Mouse (Mus musculus) heart, postnatal 4 days (tissue): ENCODE data around the gene Slc2a5. TPM values are rescaled to one million over a fixed set of nuclear protein-coding genes. Genes with fewer than 3 reads are reported as not detected.

Experiments used
- DNase-seq: peaks from one replicate; pipeline ENCODE4 v3.0.0; 2021
- total RNA-seq, 2 experiments: library from RNA; stranded (reverse); gene quantifications; 2 replicates each; pipeline ENCODE4 v1.2.3; 2021

The Slc2a5 gene
- total RNA-seq, 2 experiments from 2014 or later, result 0.36 to 0.61 TPM

GRCm38 (mm10) chr4:150105671-150106070 is 13.4 kb upstream of the Slc2a5 start:
- no peak for DNase-seq

GRCm38 (mm10) chr4:150106637-150107036 is 12.4 kb upstream of the Slc2a5 start:
- no peak for DNase-seq

GRCm38 (mm10) chr4:150109636-150110035 is 9.4 kb upstream of the Slc2a5 start:
- no peak for DNase-seq

GRCm38 (mm10) chr4:150110373-150110772 is 8.7 kb upstream of the Slc2a5 start:
- no peak for DNase-seq

- DNase-seq, result peak; percentile 72
Observed at GRCm38 (mm10) chr4:150112867-150113266, 6.2 kb upstream of the Slc2a5 start.

GRCm38 (mm10) chr4:150114505-150115061 is 4.5 kb upstream of the Slc2a5 start:
- no peak for DNase-seq

DNA sequence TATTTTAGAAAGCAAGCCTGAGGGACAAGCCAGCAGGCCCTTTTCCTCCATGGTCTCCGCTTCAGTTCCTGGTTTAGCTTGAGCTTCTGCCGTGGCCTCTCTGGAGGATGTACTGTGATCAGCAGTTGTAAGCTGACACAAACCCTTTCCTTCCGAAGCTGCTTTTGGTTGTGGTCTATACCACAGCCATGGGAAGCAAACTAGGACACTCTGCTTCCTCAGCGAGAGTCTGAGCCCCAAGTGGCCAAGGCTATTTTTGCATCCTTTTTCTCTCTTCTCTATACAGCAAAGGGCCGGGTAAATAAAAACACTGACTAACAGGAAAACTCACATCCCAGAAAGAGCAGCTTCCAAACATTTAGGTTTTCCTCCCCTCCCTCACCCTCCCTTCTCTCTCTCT is 1.8 kb upstream of the Slc2a5 start:
- DNase-seq, result no peak

GRCm38 (mm10) chr4:150118163-150118562 is 920 bp upstream of the Slc2a5 start:
- DNase-seq, result no peak

DNA sequence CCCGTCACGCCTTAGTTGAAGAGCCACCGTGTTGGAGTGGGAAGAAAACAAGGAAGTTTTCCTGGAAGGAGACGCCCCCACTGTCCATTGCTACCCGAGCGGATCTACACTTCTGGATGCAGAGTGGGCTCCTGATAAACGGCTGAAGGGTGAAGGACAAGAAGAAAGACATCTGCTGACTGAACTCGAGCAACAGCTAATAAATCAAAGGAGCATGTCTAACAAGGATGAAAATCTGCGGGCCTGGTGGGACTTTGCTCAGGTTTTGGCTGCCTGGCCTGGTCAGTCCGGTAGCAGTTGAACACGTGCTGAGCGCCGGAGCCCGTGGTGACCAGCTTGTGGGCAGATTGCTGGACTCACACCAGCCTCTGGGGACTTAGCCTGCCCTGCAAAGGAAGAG is 557 bp downstream of the Slc2a5 start:
- no peak for DNase-seq

DNA sequence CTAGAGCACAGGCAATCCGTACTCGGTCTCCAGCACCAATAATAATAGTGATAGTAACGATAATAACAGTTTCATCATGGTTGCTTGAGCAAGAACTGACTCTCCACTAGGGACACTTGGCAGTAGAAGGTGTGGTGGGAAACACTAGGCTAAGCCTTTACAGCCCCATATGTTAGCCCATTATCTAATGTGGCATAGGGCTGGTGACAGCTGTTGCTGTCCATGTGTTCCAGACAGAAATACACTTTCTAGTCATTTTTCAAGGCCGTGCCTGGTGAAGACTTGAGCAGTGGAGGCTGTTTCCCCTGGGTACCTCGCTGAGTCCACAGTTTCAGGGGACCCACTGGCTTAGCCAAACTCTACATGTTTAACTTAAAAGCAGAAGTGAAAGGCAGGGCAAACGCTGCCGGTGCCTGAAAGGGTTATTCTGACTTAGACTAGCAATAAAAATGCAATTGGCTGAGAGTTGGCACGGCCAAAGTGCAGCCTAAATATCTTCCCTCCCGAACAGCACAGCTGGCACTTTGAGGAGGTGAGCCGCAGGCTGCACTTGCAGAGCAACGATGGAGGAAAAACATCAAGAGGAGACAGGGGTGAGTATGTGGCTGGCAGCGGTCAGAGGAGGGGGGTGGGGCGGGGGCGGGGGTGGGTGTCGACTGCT is 1.2 kb downstream of the Slc2a5 start:
- no peak for DNase-seq

- DNase-seq, result no peak
Observed at GRCm38 (mm10) chr4:150121430-150121829, 2.3 kb downstream of the Slc2a5 start.

- no peak for DNase-seq
Observed at GRCm38 (mm10) chr4:150122476-150122875, 3.4 kb downstream of the Slc2a5 start.

GRCm38 (mm10) chr4:150126373-150126772 is 7.3 kb downstream of the Slc2a5 start:
- no peak for DNase-seq

DNA sequence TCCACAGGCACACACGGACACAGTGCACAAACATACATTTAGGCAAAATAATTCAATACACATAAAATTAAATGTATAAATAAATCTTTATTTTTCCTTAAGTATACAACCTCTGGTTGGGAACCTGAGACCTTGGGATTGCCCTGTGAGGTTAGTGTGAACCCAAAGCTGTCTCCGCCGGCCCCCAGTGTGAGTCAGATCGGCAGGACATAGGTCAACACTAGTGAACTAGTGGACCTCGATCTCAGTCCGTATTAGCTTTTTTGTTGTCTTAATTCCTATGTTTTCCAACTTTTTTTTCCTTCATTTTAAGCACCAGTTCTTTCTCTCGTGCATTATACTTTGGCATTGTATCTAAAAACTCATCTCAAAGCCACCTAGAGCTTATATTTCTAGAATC is 8.8 kb downstream of the Slc2a5 start:
- no peak for DNase-seq

GRCm38 (mm10) chr4:150128571-150128970 is 9.5 kb downstream of the Slc2a5 start:
- no peak for DNase-seq

DNA sequence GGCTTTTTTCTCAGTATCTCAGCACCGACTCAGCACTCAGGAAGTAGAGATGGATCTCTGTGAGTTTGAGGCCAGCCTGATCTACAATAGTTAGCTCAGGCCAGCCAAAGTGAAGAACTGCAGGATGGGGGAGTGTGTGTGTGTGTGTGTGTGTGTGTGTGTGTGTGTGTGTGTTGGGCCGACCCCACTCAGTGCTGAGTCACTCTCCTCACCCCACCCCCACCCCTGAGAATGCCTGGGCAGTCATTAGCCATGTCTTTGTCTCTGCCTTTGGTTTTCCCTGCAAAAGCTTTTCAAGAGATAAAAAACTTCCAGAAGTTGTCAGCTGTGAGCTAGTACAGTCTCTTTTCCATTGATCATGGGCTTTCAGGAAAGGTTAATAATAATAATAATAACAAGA is 11.6 kb downstream of the Slc2a5 start:
- DNase-seq, result no peak

DNA sequence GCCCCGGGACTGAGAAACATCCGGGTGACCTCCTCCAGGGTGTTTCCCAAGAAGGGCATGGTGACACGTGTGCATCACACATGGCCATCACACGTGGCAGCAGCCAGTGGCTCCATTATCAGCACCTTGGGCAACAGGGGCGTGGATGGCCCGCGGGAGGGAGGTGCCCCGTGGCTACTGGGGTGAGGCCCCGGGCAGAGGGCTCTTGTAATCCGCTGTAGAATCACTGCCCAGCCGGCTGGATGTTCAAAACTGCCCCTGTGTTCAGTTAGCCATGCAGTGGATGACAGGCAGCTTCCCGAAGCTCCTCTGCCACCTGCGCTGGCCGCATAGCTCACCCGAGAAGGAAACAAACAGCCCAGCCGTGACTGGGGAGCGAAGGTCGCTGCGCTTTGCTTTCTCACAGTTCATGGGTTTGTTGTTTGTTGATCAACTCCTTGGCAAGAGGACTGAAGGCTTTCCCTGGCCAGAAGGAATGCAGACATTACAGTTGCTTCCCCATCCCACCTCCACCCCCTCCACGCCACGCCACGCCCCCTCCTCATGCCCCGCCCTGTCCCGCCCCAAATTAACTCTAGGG is 13.7 kb downstream of the Slc2a5 start:
- peak; percentile 23 for DNase-seq

DNA sequence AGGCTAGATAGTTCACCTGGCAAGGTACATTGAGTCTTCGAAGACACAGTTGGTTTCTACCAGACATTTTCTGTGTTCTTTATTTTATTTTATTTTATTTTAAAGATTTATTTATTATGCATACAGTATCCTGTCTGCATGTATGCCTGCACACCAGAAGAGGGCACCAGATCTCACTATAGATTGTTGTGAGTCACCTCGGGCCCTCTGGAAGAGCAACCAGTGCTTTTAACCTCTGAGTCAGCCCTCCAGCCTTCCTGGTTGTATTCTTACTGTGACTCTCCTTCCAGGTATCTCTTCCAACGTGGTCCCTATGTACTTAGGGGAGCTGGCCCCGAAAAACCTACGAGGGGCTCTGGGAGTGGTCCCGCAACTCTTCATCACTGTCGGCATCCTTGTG is 16.2 kb downstream of the Slc2a5 start:
- no peak for DNase-seq

- peak; percentile 80 for DNase-seq
Observed at GRCm38 (mm10) chr4:150136693-150137092, 17.6 kb downstream of the Slc2a5 start.

DNA sequence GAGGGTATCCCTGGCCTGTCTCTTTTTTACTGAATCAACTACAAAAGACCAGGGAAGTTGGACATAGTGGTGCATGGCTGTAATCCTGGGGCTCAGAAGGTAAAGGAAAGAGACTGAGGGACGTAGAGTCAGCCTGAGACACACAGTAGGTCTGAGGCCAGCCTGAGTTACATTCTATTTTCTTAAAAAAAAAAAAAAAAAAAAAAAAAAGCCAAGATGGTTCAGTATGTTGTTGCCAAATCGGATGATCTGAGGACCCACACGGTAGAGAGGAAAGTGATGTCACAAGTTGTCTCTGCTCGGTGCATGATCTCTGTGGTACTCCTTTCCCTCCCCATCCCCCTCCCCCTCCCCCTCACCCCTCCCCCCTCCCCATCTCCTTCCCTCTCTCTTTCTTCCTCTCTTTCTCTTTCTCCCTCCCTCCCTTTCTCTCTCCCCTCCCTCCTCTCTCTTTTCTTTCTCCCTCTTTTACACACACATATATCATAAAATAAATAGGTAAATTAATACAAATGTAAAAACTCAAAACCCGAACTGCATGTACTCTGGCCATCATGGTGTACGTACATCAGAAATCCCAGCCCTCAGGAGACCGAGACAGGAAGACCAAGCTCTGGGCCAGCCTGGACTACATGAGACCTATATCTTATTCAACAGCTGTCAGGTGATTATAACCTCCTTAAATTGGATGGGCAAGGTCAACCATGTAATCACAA is 18.4 kb downstream of the Slc2a5 start:
- no peak for DNase-seq

- DNase-seq, result peak; percentile 64
Observed at GRCm38 (mm10) chr4:150138084-150138543, 19.0 kb downstream of the Slc2a5 start.

DNA sequence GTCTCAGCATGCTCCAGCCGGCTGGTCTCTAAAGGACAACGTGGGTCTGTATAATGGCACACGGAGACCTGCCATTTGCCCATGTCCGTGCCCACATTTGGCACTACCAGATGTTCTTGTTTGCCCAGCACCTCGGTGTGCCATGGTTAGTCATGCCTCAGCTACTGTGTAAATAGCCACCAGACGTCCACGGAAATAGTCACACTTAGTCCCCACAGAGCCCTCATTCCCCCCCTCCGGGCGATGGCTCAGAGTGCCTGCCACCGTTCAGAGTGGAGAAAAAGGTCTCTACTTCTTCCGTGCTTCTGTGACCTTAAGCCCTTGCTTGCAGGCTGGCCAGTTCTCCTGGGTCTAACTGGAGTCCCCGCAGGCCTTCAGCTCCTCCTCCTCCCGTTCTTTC is 20.0 kb downstream of the Slc2a5 start:
- no peak for DNase-seq

- no peak for DNase-seq
Observed at GRCm38 (mm10) chr4:150140346-150140745, 21.3 kb downstream of the Slc2a5 start.
